Mouse (Mus musculus): Measurements from ENCODE around the gene Tmem150a. TPM values are rescaled to one million over a fixed set of nuclear protein-coding genes. Genes with fewer than 3 reads are reported as not detected.

Gene Tmem150a
- 10 to 100 TPM in 1 of 2 experiments, 1 to 10 TPM in 1; 9.8 to 12.3 TPM for total RNA-seq (2021)

DNA sequence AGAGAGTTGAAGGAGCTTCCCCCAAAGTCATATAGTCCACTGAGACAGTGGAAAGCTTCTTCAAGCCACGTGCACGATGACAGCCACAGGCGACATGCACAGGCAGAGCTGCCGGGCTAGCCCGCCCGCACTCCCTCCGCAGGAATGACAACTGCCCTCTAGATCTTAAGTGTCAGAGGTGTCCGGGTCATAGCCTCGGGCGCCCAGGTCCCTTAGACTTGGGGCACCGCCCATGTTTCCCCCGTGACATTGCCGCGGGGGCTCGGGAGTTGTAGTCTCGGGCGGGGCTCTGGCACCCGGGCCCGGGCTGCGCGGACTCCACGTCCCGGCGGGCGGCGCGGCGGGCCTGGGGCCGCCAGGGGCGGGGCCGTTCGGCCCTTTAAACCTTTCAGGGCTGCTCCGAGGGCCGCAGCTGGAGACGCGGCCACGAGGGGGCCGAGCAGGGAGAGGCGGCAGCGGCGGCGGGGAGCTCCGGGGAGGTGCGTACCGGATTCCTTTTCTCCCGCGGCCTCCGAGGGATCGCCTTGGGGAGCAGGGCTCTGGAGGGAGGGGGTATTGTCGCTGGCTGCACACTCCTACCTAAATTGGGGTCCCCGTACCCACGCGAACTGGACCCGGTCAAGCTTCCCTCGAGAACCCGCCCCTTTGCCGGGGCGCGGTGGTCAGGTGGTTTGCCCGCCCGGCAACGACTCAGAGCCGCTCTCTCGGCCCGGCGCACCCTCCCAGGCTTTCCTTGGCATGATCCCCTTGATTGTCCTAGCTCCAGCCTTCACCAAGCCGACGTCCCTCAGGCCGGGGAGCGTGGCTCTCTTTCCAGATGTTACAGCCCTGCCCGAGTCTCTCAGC is at the start of gene Tmem150a:
Gene Tmem150a (plus strand): TSS at position 382 of the 846 bp plus-strand sequence.
- DNase-seq, result peak; percentile 90

DNA sequence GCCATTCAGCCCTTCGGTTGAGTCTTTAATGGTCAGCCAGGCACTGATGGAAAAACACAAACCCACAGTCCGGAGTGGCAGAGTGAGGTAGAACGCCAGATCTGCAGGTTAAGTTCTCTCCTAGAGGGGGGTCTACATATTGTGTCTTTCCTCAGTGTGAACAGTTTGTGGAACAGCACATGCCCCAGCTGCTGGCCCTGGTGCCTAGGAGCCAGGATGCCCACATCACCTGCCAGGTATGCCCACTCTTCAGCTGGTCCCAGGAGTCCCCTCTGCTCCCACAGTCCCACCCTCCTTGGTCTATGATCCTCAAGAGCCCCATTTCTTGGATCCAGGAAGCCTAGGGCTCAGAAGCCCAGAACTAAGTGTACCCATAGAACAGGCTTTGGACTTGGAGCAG is 43.0 kb upstream of the Tmem150a start:
- no peak for DNase-seq

DNA sequence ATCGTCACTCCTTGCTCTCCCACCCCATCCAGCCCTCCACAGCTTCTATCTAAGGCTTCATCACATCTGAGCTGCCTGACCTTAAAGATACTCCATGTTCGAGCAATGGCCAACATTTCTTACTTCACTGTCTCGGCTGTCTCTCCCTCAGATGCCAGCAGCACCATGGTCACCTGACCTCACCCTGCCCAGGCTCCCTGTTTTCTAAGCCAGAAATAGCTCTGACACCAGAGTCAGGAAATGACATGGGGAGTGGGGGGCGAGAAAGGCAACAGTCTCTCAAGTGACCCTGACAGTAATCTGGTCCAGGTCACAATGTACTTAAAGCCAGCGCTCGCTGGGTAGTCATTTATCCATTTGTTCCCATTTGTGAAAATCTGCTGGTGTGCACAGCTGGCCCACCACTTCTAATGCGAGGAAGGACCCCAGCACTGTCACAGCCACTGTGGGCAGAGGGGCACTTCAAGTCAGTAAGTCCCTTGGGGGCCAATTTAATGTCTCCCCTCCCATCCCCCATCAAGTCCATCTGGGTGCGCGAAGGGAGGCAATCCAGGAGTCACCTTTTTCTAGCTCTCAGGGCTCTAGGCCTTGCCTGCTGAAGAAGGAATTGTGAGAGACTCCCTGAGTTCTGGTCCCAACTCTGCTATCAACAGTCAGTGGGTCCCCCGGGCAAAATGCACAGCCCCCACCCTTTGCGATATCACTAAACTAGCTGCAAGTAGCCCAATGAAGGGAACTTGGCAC is 42.0 kb upstream of the Tmem150a start:
- DNase-seq, result peak; percentile 54

DNA sequence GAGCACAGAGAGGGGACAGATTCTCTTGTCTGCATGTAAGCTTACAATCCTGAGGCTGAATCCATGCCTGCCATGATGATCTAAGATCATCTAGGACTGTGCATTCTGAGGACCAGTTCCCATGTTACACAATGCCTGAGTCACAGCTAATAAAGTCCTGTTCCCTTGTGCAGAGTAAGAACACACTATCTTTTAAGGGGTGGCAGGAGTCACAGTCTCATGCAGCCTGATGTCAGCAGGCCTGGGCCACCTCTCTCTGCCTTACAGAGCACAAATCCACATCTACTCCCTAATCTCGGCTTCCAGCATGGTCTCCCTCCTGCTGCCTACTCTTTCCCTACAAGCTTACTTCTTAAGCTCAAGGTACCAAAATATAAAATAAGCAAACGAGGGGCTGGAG is 39.9 kb upstream of the Tmem150a start:
- DNase-seq, result no peak

DNA sequence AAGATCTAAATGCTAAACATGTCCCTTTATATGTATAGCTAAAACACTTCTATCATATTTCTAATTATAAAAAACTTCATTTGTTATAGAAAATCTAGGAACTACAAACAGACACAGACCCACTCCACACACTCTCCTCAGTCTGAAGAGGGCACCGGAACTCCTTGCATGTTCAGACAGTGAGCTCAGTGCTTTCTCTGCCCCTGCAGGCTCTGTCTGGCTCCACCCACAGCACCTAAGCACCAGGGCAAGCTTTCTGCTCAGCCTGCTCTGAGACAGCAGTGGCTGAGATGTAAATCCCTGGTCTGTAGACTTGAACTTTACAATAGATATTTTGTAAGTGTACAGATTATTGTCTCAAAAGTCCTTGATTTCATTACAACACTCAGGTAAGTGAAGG is 39.2 kb upstream of the Tmem150a start:
- DNase-seq, result no peak

DNA sequence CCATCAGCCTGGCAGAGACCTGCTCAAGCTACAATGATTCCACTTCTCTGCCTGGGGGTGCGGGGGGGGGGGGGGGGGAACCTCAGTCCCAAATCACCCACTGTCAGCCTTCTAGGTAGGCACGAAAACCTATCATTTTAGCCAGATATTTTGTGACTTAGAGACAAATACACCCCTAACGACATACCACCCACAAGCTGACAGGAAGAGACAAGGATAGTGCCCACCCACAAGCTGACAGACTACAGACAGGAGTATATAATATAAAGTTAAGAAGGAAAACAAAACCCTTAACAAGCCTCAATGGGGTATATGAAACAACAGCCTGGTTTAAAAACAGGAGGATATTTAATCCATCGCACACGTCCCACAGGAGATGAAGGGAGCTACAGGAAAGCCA is 36.8 kb upstream of the Tmem150a start:
- DNase-seq, result no peak

DNA sequence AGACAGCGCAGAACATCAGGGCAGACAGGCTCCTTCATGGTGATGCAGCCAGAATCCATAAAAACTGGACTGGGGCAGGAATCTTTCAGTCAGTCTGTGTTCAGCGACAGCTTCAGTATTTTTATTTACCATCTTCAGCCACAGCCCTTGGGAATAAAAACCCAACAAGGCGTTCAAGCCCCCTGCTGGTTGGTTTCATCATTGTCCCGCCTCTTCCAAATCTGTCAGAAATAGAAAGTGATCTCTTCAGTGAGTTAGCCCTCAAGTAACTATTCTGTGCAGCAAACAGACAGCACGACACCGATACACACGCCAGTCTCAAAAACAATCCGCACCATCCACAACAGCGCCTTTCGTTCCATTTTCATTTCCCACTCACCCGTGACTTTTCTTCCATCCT is 36.2 kb upstream of the Tmem150a start:
- DNase-seq, result peak; percentile 81

DNA sequence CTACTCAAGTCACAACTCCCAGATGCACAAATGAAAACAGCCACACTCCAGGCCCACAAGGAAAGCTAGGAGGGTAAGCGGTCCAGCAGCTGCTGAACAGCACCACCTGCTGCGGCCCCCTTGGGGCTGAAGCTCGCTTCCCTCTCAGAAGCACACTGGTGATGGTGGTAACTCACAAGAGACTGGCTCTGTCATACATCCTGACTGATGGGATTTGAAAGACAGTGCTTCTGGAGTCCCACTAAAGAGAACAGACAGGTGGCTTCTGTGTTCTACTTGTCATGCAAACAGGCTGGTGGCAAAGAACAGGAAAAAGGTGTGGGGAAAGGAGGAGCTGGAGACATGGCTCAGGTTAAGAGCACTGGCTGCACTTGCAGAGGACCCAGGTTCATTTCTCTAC is 32.3 kb upstream of the Tmem150a start:
- DNase-seq, result no peak

DNA sequence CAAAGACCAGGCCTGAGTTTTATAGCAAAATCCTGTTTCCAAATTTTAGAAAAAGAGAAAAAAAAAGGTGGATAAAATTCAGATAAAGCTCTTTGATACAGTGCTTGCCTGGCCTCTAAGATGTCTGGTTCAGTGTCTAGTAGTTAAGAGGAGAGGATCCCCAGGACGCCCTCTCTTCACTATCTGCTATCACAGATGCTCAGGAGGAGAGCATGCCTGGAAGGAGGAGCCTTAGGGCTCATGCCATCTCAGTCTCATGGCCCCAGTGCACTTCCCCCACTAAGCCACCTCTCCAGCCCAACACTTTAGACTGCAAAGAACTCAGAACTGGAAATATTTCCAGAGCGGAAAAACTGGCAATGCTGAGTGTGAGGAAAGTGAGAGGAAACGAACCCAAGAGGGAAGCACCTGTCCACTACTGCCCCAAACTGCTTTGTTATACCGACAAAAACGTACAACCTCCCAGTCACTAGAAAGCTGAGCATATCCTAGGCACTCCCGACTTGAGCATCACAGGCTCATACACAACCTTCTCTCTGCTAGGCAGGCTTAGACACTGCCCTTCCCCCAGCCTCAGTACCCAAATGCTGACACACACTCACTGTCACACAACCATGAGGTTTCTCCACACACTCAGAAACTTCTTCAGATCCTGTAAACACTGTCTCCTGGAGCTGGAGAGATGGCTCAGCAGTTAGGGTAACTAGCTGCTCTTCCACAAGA is 31.3 kb upstream of the Tmem150a start:
- no peak for DNase-seq

DNA sequence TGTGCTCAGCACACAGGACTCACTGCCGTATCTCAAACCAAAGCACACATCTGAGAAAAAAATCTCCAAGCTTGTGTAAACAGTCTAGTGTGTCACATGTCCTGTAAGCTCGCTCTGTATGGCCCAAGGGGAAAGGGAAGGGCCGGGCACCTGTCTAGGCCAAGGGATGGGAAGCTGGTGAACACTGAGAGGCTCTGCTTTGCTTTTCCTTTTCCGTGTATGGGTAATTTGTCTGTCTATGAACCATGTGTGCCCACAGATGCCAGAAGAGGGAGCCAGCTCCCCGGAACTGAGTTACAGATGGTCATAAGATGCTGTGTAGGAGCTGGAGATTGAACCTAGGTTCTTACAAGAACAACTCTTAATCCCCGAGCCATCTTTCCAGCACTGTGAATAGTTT is 29.0 kb upstream of the Tmem150a start:
- peak; percentile 30 for DNase-seq

DNA sequence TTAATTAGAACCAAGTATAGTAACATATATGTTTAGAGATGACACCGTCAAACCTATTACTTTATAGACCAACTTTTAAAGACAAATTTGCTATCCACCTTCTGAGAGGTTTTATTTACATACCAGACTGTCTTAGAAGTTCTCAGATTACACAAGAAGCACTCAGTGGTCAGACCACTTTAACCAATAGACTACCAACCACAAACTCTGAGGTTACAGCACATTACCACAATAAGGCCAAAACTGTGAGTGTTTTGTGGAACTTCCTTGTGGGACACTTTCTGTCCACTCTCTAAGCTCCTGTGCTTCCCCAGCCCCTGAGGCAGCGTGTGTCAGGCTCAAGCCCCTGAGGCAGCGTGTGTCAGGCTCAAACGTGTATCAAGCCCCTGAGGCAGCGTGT is 26.2 kb upstream of the Tmem150a start:
- DNase-seq, result no peak

DNA sequence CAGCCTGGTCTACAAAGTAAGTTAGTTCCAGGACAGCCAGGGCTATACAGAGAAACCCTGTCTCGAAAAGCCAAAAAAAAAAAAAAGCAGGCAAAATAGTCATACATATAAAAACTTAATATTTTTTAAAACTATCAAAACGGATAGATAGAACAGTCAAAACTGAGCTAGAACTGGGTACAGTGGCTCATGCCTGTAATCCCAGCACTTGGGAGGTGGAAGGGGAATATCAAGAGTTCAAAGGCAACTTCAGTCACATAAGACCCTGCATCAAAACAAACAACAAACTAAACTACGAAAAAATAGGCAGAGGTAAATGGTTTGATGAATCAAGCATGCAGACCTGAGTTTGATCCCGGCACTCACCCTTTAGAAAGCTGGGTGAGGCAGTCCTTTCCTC is 25.1 kb upstream of the Tmem150a start:
- DNase-seq, result no peak

DNA sequence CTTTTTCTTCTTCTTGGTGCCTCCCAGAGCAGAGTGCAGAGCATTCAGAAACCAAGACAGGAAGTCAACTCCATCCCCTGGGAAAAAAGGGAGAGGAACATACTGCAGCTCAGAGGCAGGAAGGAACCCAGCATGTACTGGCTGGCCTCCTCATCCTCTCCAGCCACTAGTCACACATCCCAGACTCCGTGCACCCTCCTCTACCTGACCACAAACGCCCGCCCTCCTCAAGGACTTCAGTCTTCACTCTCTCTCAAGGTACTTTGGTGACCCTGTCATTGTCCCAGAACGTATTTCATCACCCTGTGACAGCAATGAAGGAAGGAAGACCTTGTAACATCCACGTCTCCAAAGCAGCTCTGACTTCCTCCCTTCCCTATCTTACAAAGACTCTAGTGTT is 22.1 kb upstream of the Tmem150a start:
- DNase-seq, result no peak

DNA sequence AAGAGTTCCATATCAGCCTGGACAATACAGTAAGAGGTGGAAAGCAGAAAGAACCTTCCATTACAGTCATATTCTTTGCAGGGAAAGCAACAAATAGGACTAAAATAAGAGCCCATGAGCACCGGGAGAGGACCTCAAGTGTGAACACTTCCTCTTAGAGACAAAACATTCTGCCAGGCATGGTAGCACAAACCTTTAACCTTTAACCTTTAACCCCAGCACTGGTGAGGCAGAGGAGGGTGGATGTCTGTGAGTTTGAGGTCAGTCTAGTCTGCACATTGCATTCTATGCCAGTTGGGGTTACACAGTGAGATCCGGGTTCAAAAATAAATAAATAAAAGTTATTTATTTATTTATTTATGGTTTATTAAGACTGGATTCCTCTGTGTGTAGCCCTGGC is 14.8 kb upstream of the Tmem150a start:
- DNase-seq, result no peak

DNA sequence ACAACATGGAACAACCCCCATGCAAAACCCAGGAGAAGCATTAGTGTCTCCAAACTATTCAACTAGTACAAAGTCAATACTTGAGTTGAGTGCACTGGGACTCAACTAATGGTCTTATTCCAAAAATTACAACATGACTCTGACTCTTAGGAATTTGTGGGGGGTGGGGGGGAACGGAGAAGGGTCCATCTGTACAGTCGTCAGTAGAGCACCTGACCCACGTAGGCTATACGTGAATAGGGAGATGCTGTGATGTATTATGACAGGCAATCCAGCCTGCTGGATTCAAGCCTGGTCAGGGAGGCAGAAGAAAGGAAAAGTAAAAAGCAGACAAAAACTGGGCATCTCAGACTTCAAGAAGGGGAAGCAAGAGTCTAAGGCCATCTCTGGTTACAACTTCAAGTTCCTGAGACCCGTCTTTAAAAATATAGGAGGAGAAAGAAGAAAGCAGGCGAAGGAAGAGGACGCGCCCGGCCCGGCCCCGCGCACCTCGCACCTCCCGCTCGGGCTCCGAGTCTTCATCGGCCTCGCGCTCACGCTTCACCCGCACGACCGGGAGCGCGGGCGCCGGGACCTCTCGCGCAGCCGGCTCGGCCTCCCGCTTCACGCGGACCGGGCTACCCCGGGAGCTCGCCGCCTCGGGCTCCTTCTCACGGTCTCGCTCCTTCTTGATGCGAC is 10.7 kb upstream of the Tmem150a start:
- DNase-seq, result no peak

DNA sequence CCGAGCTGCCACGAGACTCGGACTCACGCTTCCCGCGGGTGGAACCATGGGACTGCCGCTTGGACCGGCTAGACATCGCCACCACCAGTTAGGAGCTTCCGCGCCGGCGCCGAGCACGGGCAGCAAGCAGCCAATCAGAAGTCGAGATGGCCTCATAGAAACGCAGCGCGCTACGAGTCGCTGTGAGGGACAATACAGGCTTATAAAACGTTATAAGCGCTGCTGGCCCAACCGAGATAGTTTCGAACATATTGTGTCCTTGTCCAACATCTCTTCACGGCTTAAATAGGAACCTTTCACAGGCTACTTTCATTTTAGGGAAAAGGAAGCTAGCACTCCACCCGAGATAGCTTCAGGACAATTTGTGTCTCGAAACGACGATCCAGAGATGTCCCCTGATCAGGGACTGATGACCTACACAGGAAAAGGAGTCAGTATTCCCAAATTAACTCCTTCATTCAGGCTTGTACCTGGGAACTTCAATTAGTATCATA is 10.1 kb upstream of the Tmem150a start, which contains the start of gene Usp39:
Gene Usp39 (minus strand): TSS at position 111 of the 494 bp plus-strand sequence.
- DNase-seq, result peak; percentile 93

DNA sequence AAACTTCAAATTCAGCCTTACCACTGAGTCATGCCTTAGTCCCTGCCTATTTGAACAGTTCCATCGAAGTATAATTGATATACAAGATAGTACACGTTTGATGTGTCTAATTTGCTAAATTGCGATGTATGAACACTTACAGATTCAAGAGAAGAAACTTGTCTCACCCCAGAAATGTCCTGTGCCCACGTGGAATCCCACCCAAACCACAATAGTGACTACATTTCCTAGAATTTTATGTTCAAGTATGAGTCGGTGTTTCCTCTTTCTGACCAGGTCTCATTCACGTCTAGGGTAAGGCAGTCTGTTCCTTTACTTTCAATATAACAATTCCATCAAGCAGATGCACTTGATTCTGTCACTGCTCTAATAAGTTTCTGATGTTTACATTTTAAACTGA is 9.6 kb upstream of the Tmem150a start:
- DNase-seq, result no peak

DNA sequence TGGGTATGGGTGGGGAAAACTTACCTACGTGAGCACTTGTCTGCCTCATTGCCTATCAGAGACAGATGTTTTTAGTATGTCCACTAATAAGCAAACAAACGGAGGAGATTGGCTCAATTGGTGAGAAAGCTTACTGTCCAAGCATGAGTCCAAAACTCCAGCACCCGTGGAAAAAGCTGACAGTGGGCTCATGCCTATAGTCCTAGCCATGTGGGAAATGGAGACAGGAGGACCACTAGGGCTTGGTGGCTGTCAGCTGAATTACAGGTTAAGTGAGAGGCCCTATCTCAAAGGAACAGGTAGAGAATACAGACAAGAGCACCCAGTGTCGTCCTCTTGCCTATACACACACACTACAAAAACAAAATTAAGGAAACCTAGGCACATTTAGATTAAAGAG is 9.0 kb upstream of the Tmem150a start:
- DNase-seq, result no peak

DNA sequence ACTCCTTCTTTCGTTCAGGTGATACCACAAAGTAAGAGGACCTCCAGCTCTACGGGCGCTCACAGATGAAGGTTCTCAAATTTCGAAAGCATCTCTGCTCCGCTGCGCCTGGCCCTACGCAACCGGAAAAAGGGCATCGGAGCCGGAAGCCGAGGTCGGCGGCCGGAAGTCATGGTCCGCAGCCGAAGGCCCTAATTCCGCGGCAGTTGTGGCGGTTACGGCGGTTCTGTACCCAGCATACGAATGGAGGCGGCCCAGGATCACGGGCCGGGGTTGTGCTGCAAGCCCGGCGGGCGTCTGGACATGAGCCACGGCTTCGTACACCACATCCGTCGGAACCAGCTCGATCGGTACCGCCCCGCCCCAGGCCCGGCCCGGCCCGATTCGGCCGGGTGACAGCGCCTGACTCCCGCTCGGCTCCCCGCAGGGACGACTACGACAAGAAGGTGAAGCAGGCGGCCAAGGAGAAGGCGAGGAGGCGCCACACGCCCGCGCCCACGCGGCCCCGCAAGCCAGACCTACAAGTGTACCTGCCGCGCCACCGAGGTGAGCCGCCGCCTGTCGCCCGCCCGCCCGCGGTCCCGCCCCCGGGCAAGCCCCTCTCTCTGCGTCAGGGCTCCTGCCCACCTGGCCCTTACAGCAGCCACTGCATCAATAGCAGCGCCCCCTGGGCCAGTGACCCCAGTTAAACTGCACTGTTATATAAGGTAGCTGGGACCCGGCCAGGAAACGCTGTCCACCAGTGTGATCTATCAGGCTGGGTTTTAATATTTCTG is 7.9 kb upstream of the Tmem150a start, which contains the start of gene 0610030E20Rik:
Gene 0610030E20Rik (plus strand): TSS at position 152 of the 776 bp plus-strand sequence.
- peak; percentile 78 for DNase-seq

DNA sequence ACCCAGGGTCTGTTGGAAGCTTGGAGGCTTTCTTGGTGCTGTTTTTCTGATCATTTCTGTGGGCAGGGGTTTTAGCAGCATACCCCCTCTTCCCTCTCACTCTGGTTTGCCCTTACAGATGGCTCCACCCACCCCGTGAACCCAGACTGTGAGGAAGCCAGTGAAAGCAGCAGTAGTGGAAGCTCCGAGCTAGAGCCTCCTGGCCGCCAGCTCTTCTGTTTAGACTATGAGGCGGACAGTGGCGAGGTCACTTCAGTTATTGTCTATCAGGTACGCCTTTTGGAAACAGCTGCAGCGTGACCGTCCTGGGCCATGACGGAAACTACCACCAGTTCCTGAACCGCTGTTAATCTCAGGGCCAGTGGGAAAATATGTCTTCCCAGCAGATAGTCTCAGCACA is 6.8 kb upstream of the Tmem150a start:
- no peak for DNase-seq

DNA sequence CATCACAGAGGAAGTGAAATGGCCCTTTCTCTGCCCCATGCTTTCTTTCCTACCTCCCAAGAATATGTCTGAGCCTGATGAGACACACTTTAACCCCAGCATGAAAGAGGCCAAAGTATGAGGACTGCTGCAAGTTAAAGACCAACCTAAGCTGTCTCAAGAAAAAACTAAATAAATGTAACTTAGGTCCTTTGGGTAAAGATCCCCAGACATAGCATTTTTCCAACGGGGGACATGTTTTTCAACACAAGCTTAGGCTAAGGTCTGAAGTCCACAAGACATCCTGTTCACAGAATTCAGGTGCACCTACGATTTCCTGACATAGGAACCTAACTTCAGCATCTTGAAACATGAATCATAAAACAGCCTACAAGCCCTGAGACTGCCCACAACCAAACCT is 5.0 kb upstream of the Tmem150a start:
- no peak for DNase-seq
